Mouse (Mus musculus): ENCODE data around the gene Tmem217. TPM values are rescaled to one million over a fixed set of nuclear protein-coding genes. Genes with fewer than 3 reads are reported as not detected.

The Tmem217 gene
- polyA plus RNA-seq, 1 experiment: 0.14 TPM

DNA sequence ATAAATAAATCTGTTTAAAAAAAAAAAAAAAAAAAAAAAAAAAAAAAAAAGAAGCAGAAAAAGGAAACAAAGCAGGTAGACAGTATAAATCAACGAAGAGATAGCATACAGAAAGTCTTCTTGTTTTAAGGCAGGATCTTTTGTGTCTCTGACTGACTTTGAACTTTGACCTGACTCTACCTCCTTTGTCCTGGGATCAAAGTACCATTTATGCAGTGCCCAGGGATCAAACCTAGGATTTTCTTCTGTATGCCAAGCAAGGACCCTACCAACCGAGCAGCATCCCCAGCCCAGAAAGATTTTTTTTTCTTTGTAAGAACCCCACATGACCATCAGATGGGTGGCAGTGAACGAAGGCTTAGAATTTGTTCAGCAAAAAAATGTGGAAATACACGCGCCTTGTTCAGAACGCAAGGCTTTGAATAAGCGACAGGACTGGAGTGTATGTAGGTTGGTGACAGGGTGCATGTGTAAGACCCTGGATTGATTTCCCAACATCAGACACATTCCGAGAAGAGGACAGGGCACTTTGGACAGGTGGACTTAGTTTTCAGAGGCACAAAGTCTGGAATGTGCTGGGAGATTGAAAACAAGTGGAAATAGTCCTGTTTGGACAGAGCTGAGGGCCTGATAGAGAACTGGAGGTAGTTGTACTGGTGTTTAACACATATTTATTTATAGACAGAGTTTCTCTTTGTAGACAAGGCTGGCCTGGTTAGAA is 63.8 kb downstream of the Tmem217 start:
- no peak for DNase-seq (ENCODE audit: low spot score)

DNA sequence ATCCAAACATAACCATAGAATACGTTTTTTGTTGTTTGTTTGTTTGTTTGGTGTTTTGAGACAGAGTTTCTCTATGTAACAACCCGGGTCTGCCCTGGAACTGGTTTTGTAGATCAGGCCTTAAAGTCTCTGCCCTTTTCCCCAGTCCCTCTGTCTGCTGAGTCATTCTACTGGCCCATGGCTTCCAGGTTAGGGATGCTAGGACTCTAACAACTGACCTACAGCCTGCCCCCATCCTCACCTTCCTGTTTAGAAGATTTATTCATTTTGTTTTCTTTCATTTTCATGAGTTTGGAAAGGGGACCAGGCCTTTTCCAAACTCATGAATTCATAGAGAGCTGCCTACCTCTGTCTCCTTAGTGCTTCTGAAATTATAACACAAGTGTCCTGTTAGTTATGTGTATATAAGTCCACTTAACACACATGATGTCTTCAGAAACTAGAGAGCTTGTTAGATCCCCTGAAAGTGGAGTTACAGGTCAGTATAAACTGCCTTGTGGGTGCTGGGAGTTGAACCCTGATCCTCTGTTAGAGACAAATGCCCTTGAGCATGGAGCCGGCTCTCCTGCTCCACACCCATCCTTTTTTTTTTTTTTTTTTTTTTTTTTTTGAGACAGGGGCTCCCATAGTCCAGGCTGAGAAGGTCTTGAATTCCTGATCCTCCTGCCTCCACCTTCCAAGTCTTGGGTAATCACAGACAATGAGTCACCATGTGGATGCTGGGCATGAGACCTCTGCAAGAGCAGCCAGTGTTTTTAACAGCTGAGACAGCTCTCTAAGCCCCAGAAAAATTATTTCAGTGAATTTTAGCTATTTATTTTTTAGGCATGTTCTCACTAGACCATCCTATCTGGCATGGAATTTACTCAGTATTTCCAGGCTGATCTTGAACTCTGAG is 66.6 kb downstream of the Tmem217 start:
- no peak for DNase-seq (ENCODE audit: low spot score)

DNA sequence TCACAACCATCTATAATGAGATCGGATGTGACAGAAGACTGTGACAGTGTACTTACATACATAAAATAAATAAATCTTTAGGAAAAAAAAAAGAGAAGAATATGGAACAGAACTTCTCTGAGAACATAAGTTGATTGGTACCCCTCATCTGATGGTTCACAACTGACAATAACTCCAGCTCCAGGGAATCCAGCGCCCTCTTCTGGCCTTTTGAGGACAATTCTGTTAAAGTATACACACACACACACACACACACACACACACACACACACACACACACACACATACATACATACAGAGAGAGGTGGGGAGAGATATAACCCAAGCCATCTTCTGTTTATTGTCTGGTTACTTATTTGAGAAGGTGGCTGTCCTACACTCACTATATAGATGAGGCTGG is 67.8 kb downstream of the Tmem217 start:
- no peak for DNase-seq (ENCODE audit: low spot score)

DNA sequence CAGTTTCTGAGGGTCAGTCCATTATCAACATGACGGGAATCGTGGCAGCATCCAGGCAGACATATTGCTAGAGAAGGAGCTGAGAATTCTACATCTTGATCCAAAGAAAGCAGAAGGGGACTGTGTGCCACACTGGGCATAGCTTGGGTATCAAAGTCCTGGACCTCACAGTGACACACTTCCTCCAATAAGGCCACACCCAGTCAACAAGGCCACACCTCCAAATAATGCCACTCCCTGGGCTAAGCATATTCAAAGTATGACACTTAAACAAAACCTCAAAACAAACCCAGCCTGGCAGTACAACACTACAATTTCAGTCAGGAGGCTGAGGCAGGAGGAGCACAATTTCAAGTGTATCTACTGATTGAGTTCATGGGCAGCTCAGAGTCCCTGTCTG is 68.9 kb downstream of the Tmem217 start:
- DNase-seq (ENCODE audit: low spot score): no peak

DNA sequence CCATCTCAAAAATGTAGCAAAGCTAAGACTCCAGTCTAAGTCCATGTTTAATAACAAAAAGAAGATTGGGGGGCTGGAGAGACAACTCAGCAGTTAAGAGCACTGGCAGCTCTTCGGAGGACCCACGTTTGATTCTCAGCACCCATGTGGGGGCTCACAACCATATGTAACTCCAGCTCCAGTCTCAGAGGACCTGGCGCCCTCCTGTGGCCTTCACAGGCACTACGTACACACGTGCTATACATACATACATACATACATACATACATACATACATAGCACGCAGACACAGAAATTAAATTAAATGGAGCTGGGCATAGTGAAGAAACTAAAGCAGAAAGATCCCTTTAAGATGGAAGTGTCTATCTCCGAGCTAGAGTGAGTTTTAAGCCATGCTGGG is 69.6 kb downstream of the Tmem217 start:
- DNase-seq (ENCODE audit: low spot score): no peak

DNA sequence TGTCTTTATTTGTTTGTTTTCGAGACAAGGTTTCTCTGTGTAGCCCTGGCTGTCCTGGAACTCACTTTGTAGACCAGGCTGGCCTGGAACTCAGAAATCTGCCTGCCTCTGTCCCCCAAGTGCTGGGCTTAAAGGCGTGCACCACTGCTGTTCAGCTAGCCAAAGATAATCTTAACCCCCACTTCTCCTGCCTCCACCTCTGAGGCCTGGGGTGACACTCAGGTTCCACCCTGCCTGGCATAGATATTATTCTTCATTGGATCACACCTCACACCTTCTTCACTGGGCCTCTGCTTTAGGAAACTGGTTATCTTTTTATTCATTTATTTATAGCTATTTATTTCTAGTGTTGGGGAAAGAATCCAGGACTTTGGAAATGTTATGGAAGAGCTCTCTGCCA is 71.9 kb downstream of the Tmem217 start:
- DNase-seq (ENCODE audit: low spot score): no peak

DNA sequence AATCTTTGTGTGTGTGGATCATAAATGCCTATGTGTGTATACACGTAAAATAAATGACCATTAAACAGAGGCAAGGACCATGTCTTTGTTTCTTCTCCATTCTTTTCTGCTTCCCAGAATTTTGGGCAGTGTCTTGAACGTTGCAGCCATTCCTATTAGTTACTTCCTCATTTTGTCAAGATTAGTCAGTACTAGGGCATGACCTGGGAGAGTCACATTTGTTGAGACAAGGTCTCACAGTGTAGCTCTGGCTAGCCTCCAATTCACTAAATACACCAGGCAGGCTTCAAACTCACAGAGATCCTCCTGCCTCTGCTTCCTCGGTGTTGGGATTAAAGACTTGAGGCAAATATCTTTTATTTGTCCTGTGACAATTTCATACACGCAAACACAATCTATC is 73.9 kb downstream of the Tmem217 start:
- no peak for DNase-seq (ENCODE audit: low spot score)

DNA sequence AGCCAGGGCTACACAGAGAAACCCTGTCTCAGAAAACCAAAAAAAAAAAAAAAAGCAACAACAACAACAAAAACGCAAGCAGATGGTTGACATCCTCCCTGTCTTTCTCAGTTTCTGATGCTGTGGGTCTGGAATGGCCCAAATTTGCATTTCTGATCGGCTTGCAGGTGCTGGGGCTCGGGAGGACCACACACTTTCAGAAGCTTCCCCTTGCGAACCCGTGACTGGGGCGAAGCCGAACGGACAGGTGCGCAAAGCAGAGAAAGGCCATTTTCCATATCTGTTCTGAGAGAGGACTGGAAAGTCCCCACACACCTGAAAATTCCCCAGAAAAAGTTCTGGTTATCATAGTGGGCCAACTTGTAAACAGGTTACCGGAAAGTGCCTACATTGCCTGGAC is 74.8 kb downstream of the Tmem217 start:
- no peak for DNase-seq (ENCODE audit: low spot score)

DNA sequence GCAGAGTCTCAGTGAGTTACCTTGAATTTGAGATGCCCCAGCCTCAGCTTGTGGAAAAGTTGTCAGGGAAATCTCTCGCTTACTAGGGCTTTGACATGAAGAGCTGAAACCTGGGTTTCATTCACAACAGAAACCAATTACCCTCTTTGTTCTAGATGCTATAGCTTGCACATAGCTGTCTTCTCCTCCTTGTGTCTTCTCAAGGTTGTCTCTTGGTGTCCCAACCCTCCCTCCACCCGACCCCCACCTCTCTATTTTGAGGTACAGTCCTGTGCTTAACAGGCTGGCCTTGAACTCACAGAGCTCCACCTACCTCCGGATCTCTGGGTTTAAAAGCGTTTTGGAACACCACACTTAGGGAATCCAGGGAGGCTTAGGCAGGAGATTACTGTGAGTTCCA is 75.7 kb downstream of the Tmem217 start:
- DNase-seq (ENCODE audit: low spot score): no peak

Other genes with a start within 250 kb of the Tmem217 start
- gene Pi16, start 234.7 kb downstream of the Tmem217 start, polyA plus RNA-seq (2012; rRNA removed): 405 and 508 TPM in 2 replicates
- gene Mtch1, start 204.5 kb downstream of the Tmem217 start, polyA plus RNA-seq (2012; rRNA removed): 263 and 279 TPM in 2 replicates
- 19.0 and 26.4 TPM in 2 replicates for gene Fgd2, start 191.5 kb downstream of the Tmem217 start, polyA plus RNA-seq (2012; rRNA removed)
- 21.2 and 24.4 TPM in 2 replicates for gene Pim1, start 61.6 kb downstream of the Tmem217 start, polyA plus RNA-seq (2012; rRNA removed)
- not detected in 2 replicates for gene Gm17657, start 2.7 kb downstream of the Tmem217 start, polyA plus RNA-seq (2012; rRNA removed)
- gene Tbc1d22b, start 2.6 kb downstream of the Tmem217 start, polyA plus RNA-seq (2012; rRNA removed): 13.5 and 14.1 TPM in 2 replicates
- 31.7 and 35.6 TPM in 2 replicates for gene Rnf8, start 62.4 kb upstream of the Tmem217 start, polyA plus RNA-seq (2012; rRNA removed)
- 1.7 and 1.8 TPM in 2 replicates for gene Gm28043, start 62.5 kb upstream of the Tmem217 start, polyA plus RNA-seq (2012; rRNA removed)
- 45.2 and 45.8 TPM in 2 replicates for gene Cmtr1, start 108.2 kb upstream of the Tmem217 start, polyA plus RNA-seq (2012; rRNA removed)
- 11.2 and 11.3 TPM in 2 replicates for gene Ccdc167, start 164.7 kb upstream of the Tmem217 start, polyA plus RNA-seq (2012; rRNA removed)